Mouse (Mus musculus) hematopoietic stem cell, adult 5-6 weeks (primary cell): ENCODE results near the gene Colec11. TPM values are rescaled to one million over a fixed set of nuclear protein-coding genes. Genes with fewer than 3 reads are reported as not detected.

Experiments used
- ATAC-seq, 2 experiments: fragments of 125-278 bp in 1 of 2; replicated peaks in 1 of 2; 2 replicates each; pipeline ENCODE4 v1.8.0; 2016 to 2017; ENCODE audit warnings: inconsistent platforms in 2 of 2, mild to moderate bottlenecking in 2 of 2, moderate number of reproducible peaks in 2 of 2, low read depth in 1 of 2, moderate TSS enrichment in 1 of 2; ENCODE audit not compliant: low FRiP score in 2 of 2, poor library complexity in 2 of 2, severe bottlenecking in 2 of 2, insufficient read depth in 1 of 2, low TSS enrichment in 1 of 2
- total RNA-seq: library from RNA; stranded (forward); fragments of 172-1452, 232-1000 nt; gene quantifications from 2 replicates; pipeline ENCODE4 v1.2.3, GENCODE M21; 2017

The Colec11 gene
- total RNA-seq, result not detected in 2 replicates

GRCm38 (mm10) chr12:28623195-28623594, at the start of gene Colec11:
Gene Colec11, minus strand, starts transcription at chr12:28623377.
- no peak for ATAC-seq

- ATAC-seq, result no peak
Measured at GRCm38 (mm10) chr12:28667287-28667686, 44.1 kb upstream of the Colec11 start.

- no peak for ATAC-seq
Measured at GRCm38 (mm10) chr12:28666734-28667133, 43.6 kb upstream of the Colec11 start.

- ATAC-seq, result no peak
Measured at GRCm38 (mm10) chr12:28662628-28663027, 39.5 kb upstream of the Colec11 start.

GRCm38 (mm10) chr12:28649141-28650110, 26.2 kb upstream of the Colec11 start, which contains the start of gene Rnaseh1:
Gene Rnaseh1, plus strand, starts transcription at chr12:28649602.
- ATAC-seq, result peak; percentile 95 to 98

GRCm38 (mm10) chr12:28638778-28639177, 15.6 kb upstream of the Colec11 start:
- no peak for ATAC-seq

GRCm38 (mm10) chr12:28636543-28636942, 13.4 kb upstream of the Colec11 start:
- ATAC-seq, result no peak

GRCm38 (mm10) chr12:28635535-28636476, 12.6 kb upstream of the Colec11 start, which contains the start of gene Rps7:
Gene Rps7, minus strand, starts transcription at chr12:28635953.
- ATAC-seq, result peak; percentile 92 to 95

- ATAC-seq, result peak in 1 of 2 experiments; percentile 25; a peak in 1 of 4 replicates
Measured at GRCm38 (mm10) chr12:28635058-28635534, 11.9 kb upstream of the Colec11 start.

GRCm38 (mm10) chr12:28628436-28628835, 5.3 kb upstream of the Colec11 start:
- no peak for ATAC-seq

- ATAC-seq, result no peak
Measured at GRCm38 (mm10) chr12:28627092-28627491, 3.9 kb upstream of the Colec11 start.

- no peak for ATAC-seq
Measured at GRCm38 (mm10) chr12:28625407-28625806, 2.2 kb upstream of the Colec11 start.

- no peak for ATAC-seq
Measured at GRCm38 (mm10) chr12:28624251-28624650, 1.1 kb upstream of the Colec11 start.

GRCm38 (mm10) chr12:28622641-28623040, 536 bp downstream of the Colec11 start:
- no peak for ATAC-seq

GRCm38 (mm10) chr12:28622167-28622532, 1.0 kb downstream of the Colec11 start:
- no peak for ATAC-seq

- 0 out of 4 replicates have a peak, but pooled peaks of 1 of the 2 experiments have one; percentile 9 for ATAC-seq
Measured at GRCm38 (mm10) chr12:28621451-28622166, 1.6 kb downstream of the Colec11 start.

- no peak for ATAC-seq
Measured at GRCm38 (mm10) chr12:28617297-28617696, 5.9 kb downstream of the Colec11 start.
